Mouse (Mus musculus) cerebellum, adult 2 months (tissue): ENCODE results near the gene Gm10972.

ENCODE experiments used
- CTCF ChIP-seq: fragments of 200-500 bp; IDR thresholded peaks from 2 replicates; pipeline ENCODE4 v1.5.1; 2011; ENCODE audit warnings: low read depth, mild to moderate bottlenecking, control low read depth, low read length, moderate library complexity, borderline replicate concordance; ENCODE audit not compliant: insufficient read depth
- POLR2A ChIP-seq: fragments of 200-500 bp; IDR thresholded peaks from 2 replicates; pipeline ENCODE4 v1.6.1; 2011; ENCODE audit warnings: low read length, control low read depth, borderline replicate concordance; ENCODE audit not compliant: insufficient read depth

DNA sequence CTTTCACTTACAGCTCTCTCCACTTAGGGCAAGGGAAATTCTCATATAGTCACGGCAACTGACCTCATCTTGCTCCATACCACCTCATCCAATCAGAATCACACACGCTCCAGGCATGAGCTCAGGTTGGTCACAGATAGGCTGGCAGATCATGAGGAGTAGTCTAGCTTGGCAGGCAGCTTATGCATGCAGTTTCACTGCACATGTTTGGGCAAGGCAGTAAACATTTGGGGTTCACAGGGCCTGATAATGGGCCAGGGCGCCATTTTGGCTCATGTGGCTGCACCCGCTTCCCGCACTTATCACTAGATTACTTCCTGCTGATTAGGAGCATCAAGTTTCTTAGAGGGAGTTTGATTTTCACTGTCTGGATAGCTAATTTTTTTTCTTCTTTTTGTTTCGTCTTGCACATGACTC is 47.0 kb upstream of the Gm10972 start:
- TF ChIP-seq POLR2A, result no peak
- TF ChIP-seq CTCF, result no peak
